Mouse (Mus musculus): ENCODE measurements around the gene Ap1m1. TPM values are rescaled to one million over a fixed set of nuclear protein-coding genes. Genes with fewer than 3 reads are reported as not detected.

The Ap1m1 gene
- polyA plus RNA-seq, 1 experiment: 97.4 TPM

- Histone ChIP-seq H3K27me3 (ENCODE audit: control insufficient read depth, insufficient read depth, low read length) (no peaks in the 10 kb centered on the region), H3K4me1 (ENCODE audit: control insufficient read depth, insufficient read depth, insufficient read length) (peaks cover 14% of the 10 kb centered on the region; the same call in 1 of the 2 replicates)
- no peak for DNase-seq (ENCODE audit: low read depth in 1 of 2, low spot score in 2 of 2)
Observed at GRCm38 (mm10) chr8:72281634-72282033, 41.8 kb downstream of the Ap1m1 start.

DNA sequence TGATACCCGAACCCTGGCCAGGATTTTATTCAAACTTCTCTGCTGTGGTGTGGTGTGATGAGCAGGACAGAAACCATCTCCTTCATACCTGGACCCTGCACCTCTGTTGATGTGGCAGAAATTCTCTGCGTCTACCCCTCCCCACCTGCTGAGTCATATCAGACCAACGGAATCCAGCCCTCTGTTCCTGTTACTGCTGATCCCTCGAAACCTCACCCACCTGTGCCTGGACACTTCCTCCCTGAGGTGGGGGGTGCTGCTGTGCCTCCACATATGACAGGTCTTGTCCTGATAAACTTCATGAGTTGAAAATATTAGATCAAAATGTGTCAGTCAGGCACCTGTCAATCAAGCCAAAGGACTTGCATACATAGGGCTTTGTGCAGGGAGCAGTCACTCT lies 45.5 kb downstream of the Ap1m1 start:
- TF ChIP-seq CTCF (IDR thresholded peaks at IDR 0.05; ENCODE audit: extremely low read depth, insufficient read depth, insufficient read length, insufficient replicate concordance) (no peak), POLR2A (IDR thresholded peaks at IDR 0.05; ENCODE audit: low read depth, low read length) (no peak)
- H3K4me1 ChIP-seq (ENCODE audit: control insufficient read depth, insufficient read depth, insufficient read length): peaks cover 3% of the 10 kb centered on the region; the same call in 1 of the 2 replicates
- H3K27me3 ChIP-seq (ENCODE audit: control insufficient read depth, insufficient read depth, low read length): no peaks in the 10 kb centered on the region
- no peak overlapping the region for H3K27ac ChIP-seq (ENCODE audit: insufficient read depth, low read length)
- no peaks in the 10 kb centered on the region for H3K36me3 ChIP-seq (ENCODE audit: control insufficient read depth, insufficient read depth, low read length)
- 37% methylated on average over 4 of the region's 4 CpGs for WGBS
- DNase-seq (ENCODE audit: low read depth in 1 of 2, low spot score in 2 of 2): no peak
- H3K4me3 ChIP-seq (ENCODE audit: extremely low read depth, insufficient read depth, insufficient read length): no peak overlapping the region

More at GRCm38 (mm10) chr8:72281634-72282033, 41.8 kb downstream of the Ap1m1 start:
- TF ChIP-seq POLR2A (IDR thresholded peaks at IDR 0.05; ENCODE audit: low read depth, low read length): no peak
- no peak for TF ChIP-seq CTCF (IDR thresholded peaks at IDR 0.05; ENCODE audit: extremely low read depth, insufficient read depth, insufficient read length, insufficient replicate concordance)
- H3K27ac ChIP-seq (ENCODE audit: insufficient read depth, low read length): no peak overlapping the region
- 23% methylated on average over 3 of the region's 3 CpGs for WGBS
- H3K4me3 ChIP-seq (ENCODE audit: extremely low read depth, insufficient read depth, insufficient read length): no peak overlapping the region
- H3K36me3 ChIP-seq (ENCODE audit: control insufficient read depth, insufficient read depth, low read length): no peaks in the 10 kb centered on the region

GRCm38 (mm10) chr8:72289051-72289450 lies 49.2 kb downstream of the Ap1m1 start:
- TF ChIP-seq POLR2A (IDR thresholded peaks at IDR 0.05; ENCODE audit: low read depth, low read length) (no peak), CTCF (IDR thresholded peaks at IDR 0.05; ENCODE audit: extremely low read depth, insufficient read depth, insufficient read length, insufficient replicate concordance) (no peak)
- Histone ChIP-seq H3K4me3 (ENCODE audit: extremely low read depth, insufficient read depth, insufficient read length) (no peak overlapping the region), H3K27ac (ENCODE audit: insufficient read depth, low read length) (no peak overlapping the region), H3K36me3 (ENCODE audit: control insufficient read depth, insufficient read depth, low read length) (no peaks in the 10 kb centered on the region), H3K27me3 (ENCODE audit: control insufficient read depth, insufficient read depth, low read length) (no peaks in the 10 kb centered on the region), H3K4me1 (ENCODE audit: control insufficient read depth, insufficient read depth, insufficient read length) (peaks cover 5% of the 10 kb centered on the region; the same call in 1 of the 2 replicates)
- no peak for DNase-seq (ENCODE audit: low read depth in 1 of 2, low spot score in 2 of 2)

- no peak for TF ChIP-seq CTCF (IDR thresholded peaks at IDR 0.05; ENCODE audit: extremely low read depth, insufficient read depth, insufficient read length, insufficient replicate concordance)
- TF ChIP-seq POLR2A (IDR thresholded peaks at IDR 0.05; ENCODE audit: low read depth, low read length): no peak
- WGBS: 11% methylated on average over 2 of the region's 2 CpGs
- Histone ChIP-seq H3K27me3 (ENCODE audit: control insufficient read depth, insufficient read depth, low read length) (no peaks in the 10 kb centered on the region), H3K36me3 (ENCODE audit: control insufficient read depth, insufficient read depth, low read length) (no peaks in the 10 kb centered on the region), H3K27ac (ENCODE audit: insufficient read depth, low read length) (no peak overlapping the region), H3K4me1 (ENCODE audit: control insufficient read depth, insufficient read depth, insufficient read length) (peaks cover 10% of the 10 kb centered on the region), H3K4me3 (ENCODE audit: extremely low read depth, insufficient read depth, insufficient read length) (no peak overlapping the region)
- no peak for DNase-seq (ENCODE audit: low read depth in 1 of 2, low spot score in 2 of 2)
Observed at GRCm38 (mm10) chr8:72291104-72291503, 51.3 kb downstream of the Ap1m1 start.

GRCm38 (mm10) chr8:72293309-72293708 lies 53.5 kb downstream of the Ap1m1 start:
- Histone ChIP-seq H3K27me3 (ENCODE audit: control insufficient read depth, insufficient read depth, low read length) (no peaks in the 10 kb centered on the region), H3K4me3 (ENCODE audit: extremely low read depth, insufficient read depth, insufficient read length) (no peak overlapping the region), H3K27ac (ENCODE audit: insufficient read depth, low read length) (no peak overlapping the region), H3K4me1 (ENCODE audit: control insufficient read depth, insufficient read depth, insufficient read length) (peaks cover 12% of the 10 kb centered on the region), H3K36me3 (ENCODE audit: control insufficient read depth, insufficient read depth, low read length) (no peaks in the 10 kb centered on the region)
- TF ChIP-seq CTCF (IDR thresholded peaks at IDR 0.05; ENCODE audit: extremely low read depth, insufficient read depth, insufficient read length, insufficient replicate concordance) (no peak), POLR2A (IDR thresholded peaks at IDR 0.05; ENCODE audit: low read depth, low read length) (no peak)
- no peak for DNase-seq (ENCODE audit: low read depth in 1 of 2, low spot score in 2 of 2)

- Histone ChIP-seq H3K27me3 (ENCODE audit: control insufficient read depth, insufficient read depth, low read length) (no peaks in the 10 kb centered on the region), H3K4me1 (ENCODE audit: control insufficient read depth, insufficient read depth, insufficient read length) (peaks cover 12% of the 10 kb centered on the region), H3K36me3 (ENCODE audit: control insufficient read depth, insufficient read depth, low read length) (no peaks in the 10 kb centered on the region), H3K4me3 (ENCODE audit: extremely low read depth, insufficient read depth, insufficient read length) (no peak overlapping the region), H3K27ac (ENCODE audit: insufficient read depth, low read length) (peak overlapping the region; percentile 17; the same call in 1 of the 2 replicates)
- 34% methylated on average over 3 of the region's 3 CpGs for WGBS
- no peak for DNase-seq (ENCODE audit: low read depth in 1 of 2, low spot score in 2 of 2)
- TF ChIP-seq CTCF (IDR thresholded peaks at IDR 0.05; ENCODE audit: extremely low read depth, insufficient read depth, insufficient read length, insufficient replicate concordance): no peak
- TF ChIP-seq POLR2A (IDR thresholded peaks at IDR 0.05; ENCODE audit: low read depth, low read length): no peak
Observed at GRCm38 (mm10) chr8:72295125-72295524, 55.3 kb downstream of the Ap1m1 start.

DNA sequence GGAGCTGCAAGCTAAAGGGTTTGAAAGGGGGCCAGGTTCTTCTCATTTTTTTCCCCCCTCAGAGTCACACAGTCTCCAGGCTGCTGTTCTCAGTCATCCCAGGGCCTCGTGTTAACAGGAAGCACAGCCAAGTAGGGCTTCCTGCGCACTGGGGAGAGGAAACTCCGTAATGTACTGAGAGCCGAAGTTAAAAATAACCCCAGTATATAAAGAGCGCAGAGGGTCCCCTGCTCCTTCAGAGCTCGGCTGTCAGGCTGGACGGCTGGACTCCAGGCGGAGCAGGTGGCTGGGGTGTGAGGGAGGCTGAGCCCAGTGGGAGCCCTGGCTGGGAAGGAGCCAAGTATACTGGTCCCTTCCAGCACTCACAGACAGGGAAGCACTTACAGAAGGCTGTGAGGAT lies 55.9 kb downstream of the Ap1m1 start:
- peak in 1 of 2 experiments; percentile 48 for DNase-seq (ENCODE audit: low read depth in 1 of 2, low spot score in 2 of 2)
- TF ChIP-seq POLR2A (IDR thresholded peaks at IDR 0.05; ENCODE audit: low read depth, low read length) (no peak; the same call in 1 of the 2 replicates), CTCF (IDR thresholded peaks at IDR 0.05; ENCODE audit: extremely low read depth, insufficient read depth, insufficient read length, insufficient replicate concordance) (no peak)
- Histone ChIP-seq H3K27me3 (ENCODE audit: control insufficient read depth, insufficient read depth, low read length) (no peaks in the 10 kb centered on the region), H3K36me3 (ENCODE audit: control insufficient read depth, insufficient read depth, low read length) (no peaks in the 10 kb centered on the region), H3K4me1 (ENCODE audit: control insufficient read depth, insufficient read depth, insufficient read length) (peaks cover 12% of the 10 kb centered on the region), H3K27ac (ENCODE audit: insufficient read depth, low read length) (peak overlapping the region; percentile 86), H3K4me3 (ENCODE audit: extremely low read depth, insufficient read depth, insufficient read length) (no peak overlapping the region)
- 7% methylated on average over 8 of the region's 8 CpGs for WGBS

Data from spleen, adult 2 months (tissue).